Mouse (Mus musculus) hindbrain, embryonic 14.5 days (tissue): ENCODE measurements around the gene Casq2. TPM values are rescaled to one million over a fixed set of nuclear protein-coding genes. Genes with fewer than 3 reads are reported as not detected.

Source experiments
- ATAC-seq: fragments of 200-750 bp; cut with Nextera tagmentation; 2 replicates; pipeline ENCODE4 v1.8.0; 2017; ENCODE audit warnings: moderate number of reproducible peaks, mild to moderate bottlenecking, moderate TSS enrichment, moderate library complexity; ENCODE audit not compliant: low FRiP score
- DNase-seq: peaks from one replicate; pipeline ENCODE4 v3.0.0-alpha.2; 2015; ENCODE audit warnings: low spot score
- H3K27ac ChIP-seq: fragments of 300-500 bp; sonication (generic); 2 replicates; pipeline ENCODE4 v1.5.1; 2014; ENCODE audit warnings: mild to moderate bottlenecking, moderate library complexity
- H3K27me3 ChIP-seq: fragments of 300-500 bp; sonication (generic); 2 replicates; pipeline ENCODE4 v1.6.1; 2014; ENCODE audit warnings: mild to moderate bottlenecking, low read length, mixed read lengths; ENCODE audit not compliant: control insufficient read depth, insufficient read depth
- H3K36me3 ChIP-seq: fragments of 300-500 bp; sonication (generic); replicated peaks from 2 replicates; pipeline ENCODE4 v1.6.1; 2014; ENCODE audit not compliant: control insufficient read depth, insufficient read depth
- H3K4me1 ChIP-seq: fragments of 300-500 bp; sonication (generic); replicated peaks from 2 replicates; pipeline ENCODE4 v1.6.1; 2014; ENCODE audit warnings: antibody characterized with exemption, low read length, mixed read lengths; ENCODE audit not compliant: control insufficient read depth, insufficient read depth
- H3K4me2 ChIP-seq: fragments of 300-500 bp; sonication (generic); replicated peaks from 2 replicates; pipeline ENCODE4 v1.6.1; 2014; ENCODE audit warnings: mild to moderate bottlenecking, moderate library complexity
- H3K4me3 ChIP-seq: fragments of 300-500 bp; sonication (generic); replicated peaks from 2 replicates; pipeline ENCODE4 v1.5.1; 2014; ENCODE audit warnings: mild to moderate bottlenecking, low read length
- H3K9ac ChIP-seq: fragments of 300-500 bp; sonication (generic); 2 replicates; pipeline ENCODE4 v1.6.1; 2014
- H3K9me3 ChIP-seq: fragments of 300-500 bp; sonication (generic); 2 replicates; pipeline ENCODE4 v1.6.1; 2016; ENCODE audit warnings: low read length; ENCODE audit not compliant: control insufficient read depth
- WGBS: fragments of 180-500 bp; shearing (Covaris S2); extraction: QIAGEN DNeasy Blood & Tissue Kit; methylation state at CpG from one replicate; pipeline ENCODE4 v1.1.7; 2014; 5-methylcytosine and 5-hydroxymethylcytosine counted together
- polyA plus RNA-seq: library from polyadenylated mRNA; unstranded; fragments of >200 nt; fragmentation: Nextera tagmentation; extraction: Ambion mirVana; gene quantifications from 2 replicates; pipeline ENCODE4 v1.2.1, GENCODE M21; 2014

Casq2 gene
- polyA plus RNA-seq, 1 experiment from 2014 or later = 0.32 TPM

DNA sequence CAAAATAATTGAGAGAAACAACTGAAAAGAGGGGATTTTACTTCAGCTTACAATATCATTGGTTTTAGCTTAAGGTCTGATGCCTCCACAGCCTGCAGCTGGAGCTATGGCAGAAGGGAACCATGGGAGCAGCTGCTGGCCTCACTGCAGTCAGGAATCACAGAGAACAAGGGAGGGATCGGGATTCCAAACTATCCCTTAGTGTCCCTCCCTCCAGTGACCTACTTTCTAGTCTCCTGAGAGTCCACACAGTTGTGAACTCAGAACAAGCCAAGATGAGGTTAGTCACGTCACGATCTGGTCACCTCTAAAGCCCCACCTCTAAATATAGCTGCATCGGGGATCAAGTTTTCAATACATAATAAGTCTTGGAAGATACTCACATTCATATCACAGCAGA, 61.0 kb downstream of the Casq2 start:
- Histone ChIP-seq H3K4me1 (no peaks in the 10 kb centered on the region; the same call in 1 of the 2 replicates), H3K9ac (no peak overlapping the region), H3K9me3 (no peaks in the 10 kb centered on the region), H3K27me3 (no peaks in the 10 kb centered on the region), H3K4me2 (no peak overlapping the region), H3K4me3 (no peak overlapping the region), H3K27ac (no peak overlapping the region), H3K36me3 (no peaks in the 10 kb centered on the region)
- DNase-seq = no peak
- ATAC-seq = no peak
- WGBS = 65% methylated on average over 4 of the region's 4 CpGs

DNA sequence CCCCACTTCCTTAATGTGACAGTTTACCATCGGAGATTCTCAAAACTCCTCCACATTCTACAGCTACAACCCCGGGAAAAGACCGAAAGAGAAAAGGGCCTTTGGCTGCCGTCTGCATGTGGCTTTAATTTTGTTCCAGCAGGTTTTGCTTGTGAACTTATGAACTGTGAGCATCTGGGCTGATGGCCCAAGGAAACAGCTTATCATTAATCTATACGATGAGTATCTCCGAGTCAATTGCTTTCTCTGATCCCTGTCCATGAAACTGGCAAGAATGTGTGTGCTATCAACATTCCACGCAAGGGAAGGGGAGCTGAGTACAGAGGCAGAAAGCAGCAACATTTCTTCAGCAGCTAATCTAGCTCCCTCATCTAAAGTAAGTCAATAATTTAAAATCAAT, 63.7 kb downstream of the Casq2 start:
- ATAC-seq (no peak), DNase-seq (no peak)
- H3K4me1 ChIP-seq = peaks cover 3% of the 10 kb centered on the region; the same call in 1 of the 2 replicates
- H3K4me3 ChIP-seq = no peak overlapping the region
- H3K9ac ChIP-seq = no peak overlapping the region
- H3K27me3 ChIP-seq = no peaks in the 10 kb centered on the region
- H3K4me2 ChIP-seq = no peak overlapping the region
- H3K27ac ChIP-seq = no peak overlapping the region
- WGBS = 74% methylated on average over 7 of the region's 7 CpGs
- no peaks in the 10 kb centered on the region for H3K9me3 ChIP-seq
- no peaks in the 10 kb centered on the region for H3K36me3 ChIP-seq

DNA sequence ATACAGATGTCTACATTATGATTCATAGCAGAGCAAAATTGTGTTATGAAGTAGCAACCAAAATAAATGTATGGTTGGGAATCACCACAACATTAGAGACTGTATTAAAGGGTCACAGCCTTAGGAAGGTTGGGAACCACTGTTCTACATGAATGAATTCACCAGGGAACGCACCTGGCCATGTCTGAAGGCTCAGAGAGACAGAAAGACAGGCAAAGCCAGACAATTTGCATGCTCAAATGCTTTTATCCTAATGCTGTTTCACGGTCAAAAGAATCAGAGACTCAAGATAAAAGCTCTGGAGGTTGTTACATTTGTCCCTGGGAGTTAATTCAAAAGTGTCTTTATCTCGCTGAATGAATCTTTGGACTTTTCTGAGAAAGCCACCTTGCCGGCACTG, 65.6 kb downstream of the Casq2 start:
- no peaks in the 10 kb centered on the region for H3K9me3 ChIP-seq

DNA sequence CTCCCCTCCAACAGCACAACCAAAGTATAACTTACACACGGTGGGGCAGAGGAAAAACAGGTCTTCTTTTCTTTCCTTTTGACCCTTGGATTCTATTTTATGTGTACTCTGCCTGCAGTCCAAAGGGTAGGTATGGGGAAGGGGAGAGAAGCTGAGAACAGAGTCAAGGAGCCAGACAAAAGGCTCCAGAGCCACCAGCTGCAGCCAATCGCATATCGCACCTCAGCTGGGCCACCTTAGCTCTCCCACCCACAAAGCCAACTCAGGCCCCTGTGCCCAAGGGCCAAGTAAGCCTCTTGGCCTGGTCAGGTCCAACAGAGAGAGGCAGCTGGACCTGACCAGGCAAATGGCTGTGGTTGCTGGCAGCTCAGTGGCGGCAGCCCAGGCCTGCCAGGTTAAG, 66.3 kb downstream of the Casq2 start:
- WGBS = 29% methylated on average over 4 of the region's 4 CpGs
- Histone ChIP-seq H3K9ac (no peak overlapping the region), H3K36me3 (no peaks in the 10 kb centered on the region), H3K4me1 (0 out of 2 replicates have a peak, but pooled peaks cover 3% of the 10 kb centered on the region), H3K27ac (no peak overlapping the region), H3K4me3 (no peak overlapping the region), H3K4me2 (no peak overlapping the region), H3K27me3 (no peaks in the 10 kb centered on the region), H3K9me3 (no peaks in the 10 kb centered on the region)
- no peak for DNase-seq
- ATAC-seq = no peak

More for the DNA sequence above, 65.6 kb downstream of the Casq2 start:
- H3K4me1 ChIP-seq = peaks cover 3% of the 10 kb centered on the region; the same call in 1 of the 2 replicates
- no peak overlapping the region for H3K27ac ChIP-seq
- no peak for ATAC-seq
- DNase-seq = no peak
- no peaks in the 10 kb centered on the region for H3K27me3 ChIP-seq
- WGBS = 39% methylated on average over 4 of the region's 4 CpGs
- no peak overlapping the region for H3K9ac ChIP-seq
- no peak overlapping the region for H3K4me2 ChIP-seq
- H3K4me3 ChIP-seq = no peak overlapping the region
- H3K36me3 ChIP-seq = no peaks in the 10 kb centered on the region

DNA sequence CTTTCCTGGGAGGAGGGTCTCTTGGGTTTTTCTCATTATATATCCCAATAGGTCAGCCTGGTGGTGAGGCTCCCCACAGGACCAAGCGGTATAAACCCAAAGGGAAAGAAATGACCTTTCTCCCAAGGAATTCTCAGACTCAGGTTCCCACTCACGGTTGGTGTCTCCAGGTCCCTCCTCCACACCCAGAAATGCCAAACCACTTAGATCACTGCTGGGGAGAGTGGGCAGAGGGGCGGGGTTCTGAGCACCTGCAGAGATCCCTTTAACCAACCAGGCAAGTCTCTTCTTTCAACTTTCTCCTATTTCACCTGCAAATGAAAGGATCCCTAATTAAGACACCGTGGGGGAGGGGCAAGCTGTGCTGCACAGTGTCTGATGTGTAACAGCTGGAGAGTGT, 66.7 kb downstream of the Casq2 start:
- no peaks in the 10 kb centered on the region for H3K36me3 ChIP-seq
- H3K27me3 ChIP-seq = no peaks in the 10 kb centered on the region
- no peak overlapping the region for H3K9ac ChIP-seq
- H3K4me2 ChIP-seq = no peak overlapping the region
- no peaks in the 10 kb centered on the region for H3K9me3 ChIP-seq
- H3K4me1 ChIP-seq = 0 out of 2 replicates have a peak, but pooled peaks cover 3% of the 10 kb centered on the region
- ATAC-seq (no peak), DNase-seq (no peak)
- WGBS = 32% methylated on average over 4 of the region's 4 CpGs
- no peak overlapping the region for H3K4me3 ChIP-seq
- no peak overlapping the region for H3K27ac ChIP-seq

DNA sequence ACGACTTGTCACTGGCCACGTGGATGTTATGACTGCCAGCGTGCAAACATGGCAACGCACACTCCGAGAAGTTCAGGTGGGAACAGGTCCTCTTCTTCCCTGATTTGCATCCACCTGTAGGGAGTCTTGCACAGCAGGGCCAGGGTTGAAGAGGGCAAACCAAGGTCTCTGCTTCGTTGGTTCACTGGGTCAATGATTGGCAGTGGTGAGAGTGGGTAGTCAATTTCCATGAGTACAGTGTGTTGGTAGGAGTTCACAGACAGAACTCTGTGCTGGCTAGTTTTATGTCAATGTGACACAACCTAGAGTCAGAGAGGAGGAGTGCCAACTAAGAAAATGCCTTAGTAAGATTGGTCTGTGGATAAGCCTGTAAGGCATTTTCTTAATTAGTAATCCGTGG, 67.9 kb downstream of the Casq2 start:
- ATAC-seq (no peak), DNase-seq (no peak)
- WGBS = 86% methylated on average over 7 of the region's 7 CpGs
- no peak overlapping the region for H3K4me2 ChIP-seq
- H3K27ac ChIP-seq = no peak overlapping the region
- no peak overlapping the region for H3K9ac ChIP-seq
- H3K4me1 ChIP-seq = 0 out of 2 replicates have a peak, but pooled peaks cover 3% of the 10 kb centered on the region
- no peaks in the 10 kb centered on the region for H3K36me3 ChIP-seq
- H3K9me3 ChIP-seq = no peaks in the 10 kb centered on the region
- H3K4me3 ChIP-seq = no peak overlapping the region
- H3K27me3 ChIP-seq = no peaks in the 10 kb centered on the region

DNA sequence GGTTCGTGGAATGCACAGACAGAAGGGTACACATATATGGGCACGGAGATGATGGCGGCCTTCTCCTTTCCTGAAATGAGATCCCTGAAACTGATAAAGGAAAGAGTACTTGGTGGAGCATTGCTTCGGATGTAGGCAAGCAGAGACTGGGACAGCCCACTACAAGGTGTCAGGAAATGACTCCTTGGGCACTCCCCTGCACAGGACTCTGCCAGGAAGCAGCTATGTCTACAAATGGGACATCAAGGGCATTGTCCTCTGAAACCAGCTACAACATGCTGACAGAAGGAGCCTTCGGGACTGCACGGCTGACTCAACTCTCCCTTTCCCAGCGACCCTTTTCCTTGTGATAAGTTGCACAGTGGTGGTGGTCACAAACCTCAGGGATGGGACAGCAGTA, 70.5 kb downstream of the Casq2 start:
- H3K27ac ChIP-seq = no peak overlapping the region
- no peaks in the 10 kb centered on the region for H3K27me3 ChIP-seq
- no peaks in the 10 kb centered on the region for H3K9me3 ChIP-seq
- no peak overlapping the region for H3K4me3 ChIP-seq
- WGBS = 86% methylated on average over 7 of the region's 7 CpGs
- no peak overlapping the region for H3K4me2 ChIP-seq
- ATAC-seq (no peak), DNase-seq (no peak)
- no peaks in the 10 kb centered on the region for H3K36me3 ChIP-seq
- 0 out of 2 replicates have a peak, but pooled peaks cover 3% of the 10 kb centered on the region for H3K4me1 ChIP-seq
- H3K9ac ChIP-seq = no peak overlapping the region

DNA sequence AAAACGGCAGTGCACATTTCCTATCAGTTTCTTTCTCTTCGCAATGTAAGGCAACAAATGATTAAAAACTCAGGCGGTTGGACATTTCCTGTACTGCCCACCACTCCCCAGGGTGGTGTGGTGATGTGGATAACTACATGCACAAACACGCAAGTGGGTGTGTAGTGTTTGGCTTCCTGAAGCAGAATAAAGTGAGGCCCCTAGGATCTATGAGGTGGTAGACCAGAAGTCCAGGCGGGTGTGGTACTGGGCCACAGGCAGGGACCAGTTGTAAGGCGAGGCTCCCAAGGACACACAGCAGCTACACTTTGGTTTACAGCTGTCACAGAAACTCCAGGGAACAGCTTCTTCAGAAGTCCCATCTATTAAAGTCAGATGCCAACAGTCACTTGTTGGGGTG, 71.4 kb downstream of the Casq2 start:
- 96% methylated on average over 6 of the region's 6 CpGs for WGBS
- H3K4me2 ChIP-seq = no peak overlapping the region
- no peaks in the 10 kb centered on the region for H3K36me3 ChIP-seq
- ATAC-seq (no peak), DNase-seq (no peak)
- no peak overlapping the region for H3K9ac ChIP-seq
- H3K27ac ChIP-seq = no peak overlapping the region
- H3K4me1 ChIP-seq = 0 out of 2 replicates have a peak, but pooled peaks cover 1% of the 10 kb centered on the region
- H3K9me3 ChIP-seq = no peaks in the 10 kb centered on the region
- no peak overlapping the region for H3K4me3 ChIP-seq
- no peaks in the 10 kb centered on the region for H3K27me3 ChIP-seq

DNA sequence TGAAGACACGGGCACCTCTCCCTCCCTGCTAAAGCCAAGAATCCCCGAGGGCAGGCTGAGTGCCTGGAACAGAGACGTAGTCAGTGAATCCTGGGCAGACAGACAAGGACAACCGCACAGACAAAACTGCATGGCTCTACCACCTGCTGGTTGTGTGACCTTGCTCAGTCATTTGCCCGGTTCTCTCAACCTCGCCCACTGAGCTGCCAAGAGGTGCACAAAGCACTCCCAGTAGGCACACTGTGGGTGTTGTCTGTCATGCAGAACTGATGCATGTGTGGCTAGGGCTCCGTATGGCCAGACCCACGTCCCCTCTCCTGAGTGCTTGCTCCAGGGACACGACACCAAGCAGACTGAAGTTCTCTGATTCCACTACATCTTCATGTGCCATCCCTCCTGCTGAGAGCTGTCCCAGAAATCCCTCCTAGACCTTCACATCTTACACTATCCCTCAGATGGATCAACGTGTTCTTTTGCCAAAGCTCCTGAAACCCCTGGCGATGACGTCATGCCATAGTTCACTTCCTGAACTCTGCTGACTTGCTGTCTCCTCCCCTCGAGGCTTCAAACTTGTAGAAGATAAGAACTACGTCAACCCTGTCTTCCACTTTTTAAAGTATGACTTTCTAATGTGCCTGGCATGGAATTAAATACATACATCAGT, 72.7 kb downstream of the Casq2 start:
- 62% methylated on average over 14 of the region's 14 CpGs for WGBS
- Histone ChIP-seq H3K4me1 (no peaks in the 10 kb centered on the region), H3K27me3 (no peaks in the 10 kb centered on the region), H3K9me3 (no peaks in the 10 kb centered on the region), H3K4me3 (no peak overlapping the region), H3K36me3 (no peaks in the 10 kb centered on the region), H3K4me2 (no peak overlapping the region), H3K9ac (no peak overlapping the region), H3K27ac (no peak overlapping the region)
- no peak for DNase-seq
- peak; percentile 59; the same call in 1 of the 2 replicates for ATAC-seq
